Mouse (Mus musculus) olfactory bulb, adult 2 months (tissue): ENCODE data around the gene Itgb7.

Experiments used
- CTCF ChIP-seq: fragments of 200-500 bp; IDR thresholded peaks from 2 replicates; pipeline ENCODE4 v1.5.1; 2012; ENCODE audit warnings: low read depth, mild to moderate bottlenecking, low read length, moderate library complexity; ENCODE audit not compliant: insufficient read depth
- POLR2A ChIP-seq: fragments of 200-500 bp; IDR thresholded peaks from 2 replicates; pipeline ENCODE4 v1.6.1; 2012; ENCODE audit warnings: mild to moderate bottlenecking, low read depth, low read length, moderate library complexity; ENCODE audit not compliant: insufficient read depth

DNA sequence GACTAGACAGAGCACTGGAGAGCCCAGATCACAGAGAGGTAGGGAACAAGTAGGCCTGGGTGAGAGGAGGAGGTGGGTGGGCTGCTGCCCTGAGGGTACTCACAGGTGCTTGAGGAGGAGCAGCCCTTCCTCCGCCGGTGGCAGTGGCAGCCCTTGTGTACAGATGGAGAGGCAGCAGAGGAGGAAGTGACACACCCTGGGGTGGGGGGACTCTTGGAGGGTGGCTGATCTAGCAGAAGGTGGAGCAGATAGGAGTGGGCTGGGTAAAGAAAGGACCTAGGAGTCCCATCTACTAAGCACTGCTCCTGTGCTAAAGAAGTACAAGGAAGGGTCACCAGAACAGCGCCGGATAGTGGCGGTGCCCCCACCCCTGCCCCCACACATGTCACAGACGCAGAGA is at the start of gene Itgb7:
- no peak for TF ChIP-seq CTCF
- TF ChIP-seq POLR2A, result no peak
